Mouse (Mus musculus) left cerebral cortex, adult 18-20 months (tissue): ENCODE measurements around the gene 4930435E12Rik. TPM values are rescaled to one million over a fixed set of nuclear protein-coding genes. Genes with fewer than 3 reads are reported as not detected.

Source experiments
- DNase-seq, 2 experiments: peaks; one replicate each; pipeline ENCODE4 v3.0.0; 2021 to 2022; ENCODE audit warnings: low spot score in 2 of 2, mixed read lengths in 1 of 2
- total RNA-seq, 2 experiments: library from RNA; stranded (reverse); gene quantifications; 2 replicates each; pipeline ENCODE4 v1.2.3; 2021

4930435E12Rik gene
- total RNA-seq, 2 experiments from 2014 or later = not detected

- DNase-seq = no peak
Observed at GRCm38 (mm10) chr16:38771145-38771544, 57.4 kb downstream of the 4930435E12Rik start.

GRCm38 (mm10) chr16:38769529-38769928 is 59.0 kb downstream of the 4930435E12Rik start:
- DNase-seq = no peak

GRCm38 (mm10) chr16:38768386-38768785 is 60.2 kb downstream of the 4930435E12Rik start:
- DNase-seq = no peak

GRCm38 (mm10) chr16:38767761-38768160 is 60.8 kb downstream of the 4930435E12Rik start:
- DNase-seq = peak; percentile 16 to 36

GRCm38 (mm10) chr16:38766671-38767070 is 61.9 kb downstream of the 4930435E12Rik start:
- DNase-seq = no peak

- DNase-seq = no peak
Observed at GRCm38 (mm10) chr16:38763508-38763907, 65.0 kb downstream of the 4930435E12Rik start.

GRCm38 (mm10) chr16:38762401-38762800 is 66.1 kb downstream of the 4930435E12Rik start:
- no peak for DNase-seq

Other genes with a start within 250 kb of the 4930435E12Rik start
- gene Arhgap31, start 115.5 kb downstream of the 4930435E12Rik start, total RNA-seq = 10 to 100 TPM; 14.7 to 17.8 TPM
- gene B4galt4, start 86.5 kb downstream of the 4930435E12Rik start, total RNA-seq = 10 to 100 TPM; 21.5 to 23.0 TPM
- gene Upk1b, start 28.4 kb downstream of the 4930435E12Rik start, total RNA-seq = 1 to 10 TPM; 2.2 to 3.0 TPM
- 10 to 100 TPM; 39.0 to 41.5 TPM for gene Igsf11, start 63.9 kb upstream of the 4930435E12Rik start, total RNA-seq